Mouse (Mus musculus): ENCODE results near the gene Hcrt.

Hcrt gene

GRCm38 (mm10) chr11:100735954-100736745 lies 26.6 kb downstream of the Hcrt start:
- DNase-seq (ENCODE audit: low read depth), result peak; percentile 78

GRCm38 (mm10) chr11:100735134-100735865 lies 27.4 kb downstream of the Hcrt start:
- peak; percentile 55 for DNase-seq (ENCODE audit: low read depth)

- DNase-seq (ENCODE audit: low read depth), result peak; percentile 49
These were observed 32.1 kb downstream of the Hcrt start for GRCm38 (mm10) chr11:100730477-100731205.

GRCm38 (mm10) chr11:100729976-100730375 lies 32.8 kb downstream of the Hcrt start:
- no peak for DNase-seq (ENCODE audit: low read depth)

GRCm38 (mm10) chr11:100728601-100729000 lies 34.1 kb downstream of the Hcrt start:
- no peak for DNase-seq (ENCODE audit: low read depth)

GRCm38 (mm10) chr11:100727201-100727600 lies 35.5 kb downstream of the Hcrt start:
- no peak for DNase-seq (ENCODE audit: low read depth)

- DNase-seq (ENCODE audit: low read depth), result peak; percentile 36
These were observed 37.7 kb downstream of the Hcrt start for GRCm38 (mm10) chr11:100724919-100725512.

- no peak for DNase-seq (ENCODE audit: low read depth)
These were observed 40.2 kb downstream of the Hcrt start for GRCm38 (mm10) chr11:100722493-100723028.

- DNase-seq (ENCODE audit: low read depth), result peak; percentile 44
These were observed 40.8 kb downstream of the Hcrt start for GRCm38 (mm10) chr11:100721776-100722492.

GRCm38 (mm10) chr11:100721254-100721653 lies 41.5 kb downstream of the Hcrt start:
- peak; percentile 89 for DNase-seq (ENCODE audit: low read depth)

- DNase-seq (ENCODE audit: low read depth), result peak; percentile 72
These were observed 42.4 kb downstream of the Hcrt start for GRCm38 (mm10) chr11:100720345-100720744.

- no peak for DNase-seq (ENCODE audit: low read depth)
These were observed 42.8 kb downstream of the Hcrt start for GRCm38 (mm10) chr11:100719893-100720292.

- DNase-seq (ENCODE audit: low read depth), result peak; percentile 25
These were observed 43.4 kb downstream of the Hcrt start for GRCm38 (mm10) chr11:100719312-100719711.

- DNase-seq (ENCODE audit: low read depth), result no peak
These were observed 43.9 kb downstream of the Hcrt start for GRCm38 (mm10) chr11:100718866-100719265.

- DNase-seq (ENCODE audit: low read depth), result no peak
These were observed 44.3 kb downstream of the Hcrt start for GRCm38 (mm10) chr11:100718462-100718861.

- no peak for DNase-seq (ENCODE audit: low read depth)
These were observed 46.1 kb downstream of the Hcrt start for GRCm38 (mm10) chr11:100716649-100717048.

GRCm38 (mm10) chr11:100714948-100715347 lies 47.8 kb downstream of the Hcrt start:
- no peak for DNase-seq (ENCODE audit: low read depth)

GRCm38 (mm10) chr11:100714534-100714915 lies 48.2 kb downstream of the Hcrt start:
- peak; percentile 91 for DNase-seq (ENCODE audit: low read depth)

- DNase-seq (ENCODE audit: low read depth), result peak; percentile 89
These were observed 48.8 kb downstream of the Hcrt start, which contains the start of gene Hspb9 for GRCm38 (mm10) chr11:100713735-100714533. Gene Hspb9 (plus strand): TSS chr11:100713850.

- DNase-seq (ENCODE audit: low read depth), result peak; percentile 17
These were observed 49.6 kb downstream of the Hcrt start for GRCm38 (mm10) chr11:100713174-100713573.

Measured in 416B (cell line).